ENCODE assay signal across 8 mouse cellular contexts in genomic region chr4:120969382-120970146, GRCm38 (mm10). TPM values are rescaled to one million over a fixed set of nuclear protein-coding genes. Genes with fewer than 3 reads are reported as not detected.
A peak's percentile ranks its signal among the peaks of the same experiment; 100 is the strongest.
DNase-seq lines count a peak whose midpoint lies in the region; ATAC-seq lines count a peak whose summit lies in the region.

No protein-coding gene starts in this region.

- H3K9me3 ChIP-seq in neural tube, embryonic 13.5 days, result no peaks in the 10 kb centered on the region
- no peaks in the 10 kb centered on the region for H3K9me3 ChIP-seq in neural tube, embryonic 15.5 days (replicated peaks)

- H3K27ac ChIP-seq in neural tube, embryonic 13.5 days (replicated peaks), result no peak overlapping the region
- no peak overlapping the region for H3K27ac ChIP-seq in neural tube, embryonic 15.5 days (replicated peaks)

- no peak overlapping the region for H3K4me3 ChIP-seq in neural tube, embryonic 13.5 days
- no peak overlapping the region for H3K4me3 ChIP-seq in neural tube, embryonic 15.5 days (replicated peaks)

- ATAC-seq in neural tube, embryonic 13.5 days (ENCODE audit: low read depth), result peak; percentile 61
- ATAC-seq in neural tube, embryonic 15.5 days (ENCODE audit: low FRiP score), result no peak

- 85% methylated on average over 5 of the region's 5 CpGs for WGBS in neural tube, embryonic 13.5 days
- WGBS in neural tube, embryonic 15.5 days, result 88% methylated on average over 5 of the region's 5 CpGs

- peaks cover 74% of the 10 kb centered on the region for H3K36me3 ChIP-seq in neural tube, embryonic 13.5 days
- peaks cover 62% of the 10 kb centered on the region for H3K36me3 ChIP-seq in neural tube, embryonic 15.5 days

- H3K27me3 ChIP-seq in neural tube, embryonic 13.5 days, result no peaks in the 10 kb centered on the region
- no peaks in the 10 kb centered on the region for H3K27me3 ChIP-seq in neural tube, embryonic 15.5 days (replicated peaks)

- no peak overlapping the region for H3K4me2 ChIP-seq in neural tube, embryonic 13.5 days
- H3K4me2 ChIP-seq in neural tube, embryonic 15.5 days, result no peak overlapping the region

- no peak overlapping the region for H3K9ac ChIP-seq in neural tube, embryonic 13.5 days
- H3K9ac ChIP-seq in neural tube, embryonic 15.5 days (replicated peaks), result no peak overlapping the region

- DNase-seq in cerebellum, adult 18-20 months, result peak; percentile 45 to 57
- no peak for DNase-seq in cerebellum, adult 11 months
- peak; percentile 52 to 71 for DNase-seq in cerebellum, postnatal 14 days
- DNase-seq in kidney, postnatal 25 days, result peak; percentile 58 to 62
- DNase-seq in lung, postnatal 4 days, result peak; percentile 39 to 49
- peak; percentile 67 for DNase-seq in thymus, postnatal 4 days

- no peaks in the 10 kb centered on the region for H3K4me1 ChIP-seq in neural tube, embryonic 13.5 days (replicated peaks)
- H3K4me1 ChIP-seq in neural tube, embryonic 15.5 days, result no peaks in the 10 kb centered on the region

RNA-seq across cellular contexts. Expression of gene Zfp69, which starts 18.1 kb away (rescaled TPM):
- polyA plus RNA-seq in neural tube, embryonic 13.5 days (2015; fragmentation: Nextera tagmentation; extraction: Ambion mirVana), result 7.9 and 8.3 TPM in 2 replicates
- 6.5 and 6.8 TPM in 2 replicates for polyA plus RNA-seq in neural tube, embryonic 15.5 days (2015; fragmentation: Nextera tagmentation; extraction: Ambion mirVana)

RNA-seq across cellular contexts. Expression of gene Exo5, which starts 44.7 kb away (rescaled TPM):
- 36.1 and 38.8 TPM in 2 replicates for polyA plus RNA-seq in neural tube, embryonic 13.5 days (2015; fragmentation: Nextera tagmentation; extraction: Ambion mirVana)
- polyA plus RNA-seq in neural tube, embryonic 15.5 days (2015; fragmentation: Nextera tagmentation; extraction: Ambion mirVana), result 27.3 and 29.8 TPM in 2 replicates

RNA-seq across cellular contexts. Expression of gene Smap2, which starts 47.5 kb away (rescaled TPM):
- 42.0 and 42.4 TPM in 2 replicates for polyA plus RNA-seq in neural tube, embryonic 13.5 days (2015; fragmentation: Nextera tagmentation; extraction: Ambion mirVana)
- polyA plus RNA-seq in neural tube, embryonic 15.5 days (2015; fragmentation: Nextera tagmentation; extraction: Ambion mirVana), result 41.4 and 43.4 TPM in 2 replicates
